Mouse (Mus musculus) MN1 (cell line): ENCODE measurements around the gene Usp7.
"Not testable (repeated sequence)": the region's sequence is repeated elsewhere in the genome, so short reads cannot be mapped to it uniquely, and the experiment has no call there.

Experiments
- DNase-seq: peaks from one replicate; pipeline ENCODE4 v3.0.0-alpha.2; 2016; ENCODE audit warnings: low spot score

The Usp7 gene

GRCm38 (mm10) chr16:8751555-8752235, 40.4 kb downstream of the Usp7 start:
- DNase-seq: no peak

GRCm38 (mm10) chr16:8748904-8749303, 43.2 kb downstream of the Usp7 start:
- DNase-seq: no peak

GRCm38 (mm10) chr16:8748175-8748846, 43.8 kb downstream of the Usp7 start:
- DNase-seq: no peak

- no peak for DNase-seq
These were observed 44.3 kb downstream of the Usp7 start for GRCm38 (mm10) chr16:8747772-8748171.

GRCm38 (mm10) chr16:8746509-8746908, 45.6 kb downstream of the Usp7 start:
- DNase-seq: no peak

GRCm38 (mm10) chr16:8745751-8746150, 46.4 kb downstream of the Usp7 start:
- DNase-seq: no peak

GRCm38 (mm10) chr16:8743989-8744388, 48.1 kb downstream of the Usp7 start:
- no peak for DNase-seq

GRCm38 (mm10) chr16:8741697-8742096, 50.4 kb downstream of the Usp7 start:
- no peak for DNase-seq

- no peak for DNase-seq
These were observed 51.0 kb downstream of the Usp7 start for GRCm38 (mm10) chr16:8741110-8741509.

- DNase-seq: peak; percentile 93
These were observed 53.3 kb downstream of the Usp7 start for GRCm38 (mm10) chr16:8738542-8739514.

- peak; percentile 50 for DNase-seq
These were observed 54.2 kb downstream of the Usp7 start for GRCm38 (mm10) chr16:8737666-8738541.

GRCm38 (mm10) chr16:8737341-8737665, 54.8 kb downstream of the Usp7 start:
- no peak for DNase-seq

- DNase-seq: no peak
These were observed 55.4 kb downstream of the Usp7 start for GRCm38 (mm10) chr16:8736757-8737156.

- no peak for DNase-seq
These were observed 56.1 kb downstream of the Usp7 start for GRCm38 (mm10) chr16:8736032-8736431.

- DNase-seq: no peak
These were observed 57.4 kb downstream of the Usp7 start for GRCm38 (mm10) chr16:8734693-8735092.

GRCm38 (mm10) chr16:8733624-8734023, 58.5 kb downstream of the Usp7 start:
- DNase-seq: no peak

- DNase-seq: not testable (repeated sequence)
These were observed 59.7 kb downstream of the Usp7 start for GRCm38 (mm10) chr16:8732450-8732849.

GRCm38 (mm10) chr16:8731630-8732029, 60.5 kb downstream of the Usp7 start:
- no peak for DNase-seq

GRCm38 (mm10) chr16:8728111-8728748, 63.9 kb downstream of the Usp7 start:
- no peak for DNase-seq

- DNase-seq: no peak
These were observed 66.3 kb downstream of the Usp7 start for GRCm38 (mm10) chr16:8725807-8726206.

GRCm38 (mm10) chr16:8724031-8724430, 68.1 kb downstream of the Usp7 start:
- DNase-seq: no peak
